Mouse (Mus musculus) layer of hippocampus, adult 9-10 months (tissue): ENCODE results near the gene Krt15.
A peak's percentile ranks its signal among the peaks of the same experiment; 100 is the strongest.

Source experiments
- DNase-seq: peaks from one replicate; pipeline ENCODE4 v3.0.0; 2022; ENCODE audit warnings: low spot score

Krt15 gene

GRCm38 (mm10) chr11:100135731-100136130, at the start of gene Krt15:
TSS of gene Krt15 (minus strand) at chr11:100135928.
- no peak for DNase-seq

- no peak for DNase-seq
These were observed 46.0 kb upstream of the Krt15 start for GRCm38 (mm10) chr11:100181725-100182124.

DNA sequence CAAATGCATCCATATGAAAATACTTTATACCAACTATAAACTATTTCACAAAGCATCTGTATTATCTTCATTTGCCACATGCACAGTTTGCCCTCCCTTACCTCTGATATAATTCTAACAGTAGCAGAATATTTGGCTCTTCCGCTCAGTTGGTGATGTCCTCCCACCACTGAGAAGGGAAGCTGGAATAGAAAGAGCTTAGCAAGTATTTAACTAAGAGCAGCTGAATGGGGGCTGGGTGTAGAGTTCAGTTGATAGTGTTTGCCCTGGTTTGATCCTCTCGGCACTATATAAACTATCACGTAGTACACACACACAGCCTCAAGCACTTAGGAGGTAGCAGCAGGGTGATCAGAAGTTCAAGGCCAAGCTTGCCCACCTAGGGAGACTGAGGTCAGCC, 43.5 kb upstream of the Krt15 start:
- DNase-seq: no peak

- no peak for DNase-seq
These were observed 42.6 kb upstream of the Krt15 start for GRCm38 (mm10) chr11:100178307-100178706.

- DNase-seq: no peak
These were observed 41.1 kb upstream of the Krt15 start for GRCm38 (mm10) chr11:100176791-100177190.

- DNase-seq: peak; percentile 72
These were observed 33.3 kb upstream of the Krt15 start for GRCm38 (mm10) chr11:100168765-100169762.

GRCm38 (mm10) chr11:100168071-100168470, 32.3 kb upstream of the Krt15 start:
- no peak for DNase-seq

- DNase-seq: no peak
These were observed 28.7 kb upstream of the Krt15 start for GRCm38 (mm10) chr11:100164392-100164791.

- DNase-seq: no peak
These were observed 22.3 kb upstream of the Krt15 start for GRCm38 (mm10) chr11:100157908-100158477.

DNA sequence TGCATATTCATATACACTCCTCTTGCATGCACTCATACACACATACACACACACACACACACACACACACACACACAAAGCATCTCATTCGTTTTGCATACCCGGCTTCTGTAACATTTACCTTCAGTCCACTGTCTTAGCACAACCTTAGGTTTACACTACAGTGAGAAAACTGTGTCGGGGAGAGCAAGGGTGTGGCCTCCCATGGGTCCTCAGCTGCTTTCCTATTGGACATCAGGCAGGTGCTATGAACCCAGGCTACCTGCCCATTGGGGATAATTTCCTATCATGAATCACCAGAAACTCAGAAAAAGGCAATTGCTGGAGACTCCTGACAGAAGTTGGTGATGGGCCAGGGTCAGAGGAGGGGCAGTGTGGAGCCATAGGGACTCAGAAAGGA, 21.6 kb upstream of the Krt15 start:
- DNase-seq: no peak

- no peak for DNase-seq
These were observed 19.9 kb upstream of the Krt15 start for GRCm38 (mm10) chr11:100155497-100156255.

- no peak for DNase-seq
These were observed 13.0 kb upstream of the Krt15 start, which contains the start of gene Krt19 for GRCm38 (mm10) chr11:100148615-100149330. TSS of gene Krt19 (minus strand) at chr11:100148665.

- DNase-seq: no peak
These were observed 12.0 kb upstream of the Krt15 start for GRCm38 (mm10) chr11:100147566-100148353.

GRCm38 (mm10) chr11:100145858-100146560, 10.3 kb upstream of the Krt15 start:
- DNase-seq: no peak

GRCm38 (mm10) chr11:100145104-100145503, 9.4 kb upstream of the Krt15 start:
- DNase-seq: no peak

DNA sequence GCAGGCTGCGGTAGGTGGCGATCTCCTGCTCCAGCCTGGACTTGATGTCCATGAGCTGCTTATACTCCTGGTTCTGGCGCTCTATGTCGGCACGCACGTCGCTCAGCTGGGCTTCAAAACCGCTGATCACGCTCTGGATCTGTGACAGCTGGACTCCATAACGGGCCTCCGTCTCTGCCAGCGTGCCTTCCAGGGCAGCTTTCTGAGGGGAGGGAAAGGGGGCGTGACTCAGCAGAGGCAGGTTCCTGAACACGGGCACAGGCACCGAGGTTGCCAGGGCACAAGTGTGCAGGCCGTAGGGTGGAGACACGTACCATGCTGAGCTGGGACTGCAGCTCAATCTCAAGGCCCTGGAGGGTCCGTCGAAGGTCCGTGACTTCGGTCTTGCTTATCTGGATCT, 5.2 kb upstream of the Krt15 start:
- DNase-seq: no peak

DNA sequence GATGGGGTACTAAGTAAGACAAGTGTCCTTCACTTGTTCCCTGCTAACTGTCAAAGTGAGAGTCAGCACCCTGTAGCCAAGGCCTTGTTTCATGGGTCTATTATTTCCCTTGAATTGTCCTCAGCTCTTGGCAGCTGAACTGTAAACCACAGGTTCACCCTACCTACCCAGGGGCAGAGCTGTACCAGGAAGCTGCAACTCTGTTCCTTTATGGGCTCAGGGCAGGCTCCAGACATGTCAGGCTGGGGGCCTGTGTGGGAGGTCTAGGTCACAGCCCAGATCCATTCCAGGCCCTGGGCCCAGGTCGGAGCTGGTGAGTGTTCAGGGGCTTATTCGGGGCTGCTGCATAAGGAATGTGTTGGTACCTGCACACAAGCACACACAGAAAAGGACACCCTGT, 3.7 kb upstream of the Krt15 start:
- no peak for DNase-seq

DNA sequence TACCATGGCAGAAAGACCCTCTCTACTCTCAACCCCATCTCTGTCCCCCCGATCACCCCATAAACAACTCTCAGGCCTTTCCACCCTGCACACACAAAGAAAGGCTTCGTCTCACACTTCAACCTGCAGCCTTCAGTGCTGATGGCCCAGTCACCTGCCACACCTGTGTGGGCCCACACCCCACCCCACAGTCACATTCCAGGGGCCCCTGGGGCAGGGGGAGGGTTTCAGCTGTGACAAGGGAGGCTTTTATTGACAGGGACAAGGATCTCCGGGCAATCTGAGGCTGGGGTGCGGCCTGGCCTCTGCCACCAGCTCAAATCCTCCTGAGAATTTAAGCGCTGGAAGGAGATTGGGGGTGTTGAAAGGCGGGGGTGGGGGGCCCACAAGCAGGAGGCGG, 3.1 kb upstream of the Krt15 start:
- DNase-seq: no peak

DNA sequence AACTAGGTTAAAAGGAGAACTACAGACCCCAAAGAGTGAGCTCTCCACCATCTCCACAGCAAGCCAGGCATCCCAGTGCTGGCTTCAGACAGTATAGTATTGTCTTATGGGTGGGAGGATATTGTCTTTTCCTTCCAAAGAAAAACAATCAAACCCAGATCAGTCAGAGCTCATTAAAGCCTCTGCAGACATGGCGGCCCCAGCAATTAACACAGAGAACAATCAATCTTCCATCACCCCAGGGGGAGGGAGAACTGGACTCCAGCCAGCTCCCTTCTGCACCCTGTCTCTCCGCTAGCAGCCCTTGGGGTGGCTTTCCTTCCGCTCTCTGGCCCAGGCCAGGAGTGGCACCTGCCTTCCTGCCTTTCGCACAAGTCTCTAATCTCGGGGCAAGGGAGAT, 2.0 kb upstream of the Krt15 start:
- DNase-seq: no peak

GRCm38 (mm10) chr11:100136559-100136958, 831 bp upstream of the Krt15 start:
- no peak for DNase-seq
